Mouse (Mus musculus) lung, adult 2 months (tissue): ENCODE measurements around the gene Gad1.

Experiments
- CTCF ChIP-seq: fragments of 200-500 bp; IDR thresholded peaks from 2 replicates; pipeline ENCODE4 v1.5.1; 2011; ENCODE audit warnings: mild to moderate bottlenecking, low read length, control low read depth; ENCODE audit not compliant: insufficient read depth
- POLR2A ChIP-seq: fragments of 200-500 bp; IDR thresholded peaks from 2 replicates; pipeline ENCODE4 v1.6.1; 2011; ENCODE audit warnings: low read depth, mild to moderate bottlenecking, control low read depth, low read length, borderline replicate concordance; ENCODE audit errors: extremely low read depth

GRCm38 (mm10) chr2:70550671-70551070 lies 2.2 kb upstream of the Gad1 start:
- TF ChIP-seq POLR2A, result no peak
- no peak for TF ChIP-seq CTCF
